Mouse (Mus musculus) bone marrow macrophage, adult 2 months (primary cell): ENCODE measurements around the gene 1700029P11Rik.

Experiments
- CTCF ChIP-seq: IDR thresholded peaks from 2 replicates; pipeline ENCODE4 v1.5.1; 2012; ENCODE audit warnings: low read depth, mild to moderate bottlenecking, low read length, moderate library complexity
- POLR2A ChIP-seq: IDR thresholded peaks from 2 replicates; pipeline ENCODE4 v1.6.1; 2012; ENCODE audit warnings: mild to moderate bottlenecking, low read depth, low read length, borderline replicate concordance

DNA sequence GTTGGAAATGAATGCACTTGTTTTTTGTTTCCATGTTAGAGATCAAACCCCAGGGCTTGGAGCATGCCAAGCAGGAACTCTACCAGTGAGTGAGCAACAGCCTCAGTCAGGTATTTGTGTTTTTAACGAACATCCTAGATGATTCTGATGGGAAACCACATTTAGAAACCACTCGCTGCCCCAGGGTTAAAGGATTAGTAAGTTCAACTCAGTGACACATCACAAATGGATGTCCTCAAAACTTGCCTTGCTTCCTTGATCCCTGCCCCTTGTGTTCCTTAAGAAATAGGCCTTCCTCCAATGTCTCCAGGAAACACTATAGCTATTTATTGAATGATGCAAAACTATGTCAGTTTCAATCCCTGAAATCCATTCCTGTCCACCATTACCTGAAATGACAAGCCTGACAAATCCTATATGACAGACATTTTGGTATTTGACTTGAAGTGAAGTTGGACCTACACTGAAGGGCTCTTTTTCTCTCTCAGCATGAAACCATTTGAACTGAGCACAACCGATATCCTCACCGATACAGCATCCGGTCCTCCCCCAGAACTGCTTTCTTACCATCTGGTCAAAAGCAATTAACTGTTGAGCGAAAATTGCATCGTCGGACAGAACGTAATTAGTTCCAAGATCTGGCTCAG lies 34.5 kb downstream of the 1700029P11Rik start:
- TF ChIP-seq CTCF (no peak), POLR2A (no peak)
